Mouse (Mus musculus): ENCODE results near the gene Ccdc84. TPM values are rescaled to one million over a fixed set of nuclear protein-coding genes. Genes with fewer than 3 reads are reported as not detected.
"Not testable (repeated sequence)": the region's sequence is repeated elsewhere in the genome, so short reads cannot be mapped to it uniquely, and the experiment has no call there.

The Ccdc84 gene
- total RNA-seq (2021), result 10 to 100 TPM; 20.7 to 22.4 TPM
- long read RNA-seq, partial matches to known transcripts, result 1 of 13 reads
- long read RNA-seq, other reads (novel, unspliced or antisense), result 11 of 13 reads

- no peak for DNase-seq (ENCODE audit: low spot score in 2 of 2)
These were observed at the start of gene Ccdc84 for GRCm38 (mm10) chr9:44418519-44419385. Ccdc84 (minus strand) TSS chr9:44418569.

- DNase-seq (ENCODE audit: low spot score in 2 of 2), result no peak
These were observed 43.6 kb upstream of the Ccdc84 start for GRCm38 (mm10) chr9:44461950-44462349.

DNA sequence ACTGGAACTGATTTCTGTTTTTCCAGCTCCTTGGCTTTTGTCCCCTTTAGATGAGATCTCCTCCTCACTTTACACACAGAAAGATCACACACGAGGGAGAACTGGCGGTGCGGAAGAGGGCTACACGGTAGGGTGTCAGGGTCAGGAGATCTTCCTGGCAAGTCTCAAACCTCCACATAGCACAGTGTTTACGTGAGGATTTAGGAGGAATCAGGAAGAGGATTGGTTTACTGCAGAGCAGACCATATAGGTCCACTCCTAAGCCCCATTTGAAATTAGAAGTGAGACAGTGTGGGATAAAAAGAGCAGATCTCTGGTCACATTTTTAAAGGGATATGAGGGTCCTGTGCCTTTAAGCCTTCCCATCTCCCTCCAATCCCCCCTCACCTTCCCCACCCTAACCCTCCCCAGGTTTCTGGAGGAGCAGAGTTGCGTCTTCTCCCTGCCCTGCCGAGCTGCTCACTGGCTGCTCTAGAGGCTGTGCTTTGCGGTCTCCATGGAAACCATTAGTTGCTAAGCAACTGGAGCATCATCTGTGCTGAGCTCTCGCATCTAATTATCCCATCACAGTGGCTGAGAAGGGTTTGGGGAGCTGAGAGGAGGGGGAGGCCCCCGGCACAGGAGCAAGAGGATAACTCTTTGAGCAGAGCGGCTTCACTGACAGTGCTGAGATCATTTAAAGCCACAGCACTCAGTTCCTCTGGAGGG, 38.8 kb upstream of the Ccdc84 start:
- peak; percentile 80 to 83 for DNase-seq (ENCODE audit: low spot score in 2 of 2)

DNA sequence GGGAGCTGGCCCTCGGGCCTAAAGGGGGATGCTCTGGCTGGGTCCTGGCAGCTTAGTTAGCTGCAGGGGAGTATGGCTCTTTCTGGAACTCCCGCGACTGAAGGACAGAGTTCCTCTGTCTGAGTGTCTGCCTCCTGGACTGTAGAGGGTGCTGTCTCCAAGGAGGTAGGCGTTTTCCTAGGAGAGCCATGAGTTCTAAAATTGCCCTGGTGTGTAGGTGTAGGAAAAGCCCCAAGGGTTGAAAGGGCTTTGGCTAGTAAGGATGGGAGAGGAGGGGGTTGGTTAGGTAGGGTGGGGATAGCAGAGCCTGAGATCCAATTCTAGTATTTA, 36.5 kb upstream of the Ccdc84 start, which contains the start of gene Upk2:
Upk2 (minus strand) TSS at position 86 of the 330 bp plus-strand sequence.
- peak in 1 of 2 experiments; percentile 10 for DNase-seq (ENCODE audit: low spot score in 2 of 2)

GRCm38 (mm10) chr9:44454132-44454890, 35.9 kb upstream of the Ccdc84 start:
- peak; percentile 94 to 95 for DNase-seq (ENCODE audit: low spot score in 2 of 2)

GRCm38 (mm10) chr9:44450387-44450786, 32.0 kb upstream of the Ccdc84 start:
- DNase-seq (ENCODE audit: low spot score in 2 of 2), result no peak

GRCm38 (mm10) chr9:44444402-44445025, 26.1 kb upstream of the Ccdc84 start:
- not testable (repeated sequence) for DNase-seq (ENCODE audit: low spot score in 2 of 2)

- no peak for DNase-seq (ENCODE audit: low spot score in 2 of 2)
These were observed 22.6 kb upstream of the Ccdc84 start, which contains the start of gene Foxr1 for GRCm38 (mm10) chr9:44440961-44441360. Foxr1 (minus strand) TSS chr9:44441136.

- DNase-seq (ENCODE audit: low spot score in 2 of 2), result no peak
These were observed 17.4 kb upstream of the Ccdc84 start for GRCm38 (mm10) chr9:44435747-44436146.

DNA sequence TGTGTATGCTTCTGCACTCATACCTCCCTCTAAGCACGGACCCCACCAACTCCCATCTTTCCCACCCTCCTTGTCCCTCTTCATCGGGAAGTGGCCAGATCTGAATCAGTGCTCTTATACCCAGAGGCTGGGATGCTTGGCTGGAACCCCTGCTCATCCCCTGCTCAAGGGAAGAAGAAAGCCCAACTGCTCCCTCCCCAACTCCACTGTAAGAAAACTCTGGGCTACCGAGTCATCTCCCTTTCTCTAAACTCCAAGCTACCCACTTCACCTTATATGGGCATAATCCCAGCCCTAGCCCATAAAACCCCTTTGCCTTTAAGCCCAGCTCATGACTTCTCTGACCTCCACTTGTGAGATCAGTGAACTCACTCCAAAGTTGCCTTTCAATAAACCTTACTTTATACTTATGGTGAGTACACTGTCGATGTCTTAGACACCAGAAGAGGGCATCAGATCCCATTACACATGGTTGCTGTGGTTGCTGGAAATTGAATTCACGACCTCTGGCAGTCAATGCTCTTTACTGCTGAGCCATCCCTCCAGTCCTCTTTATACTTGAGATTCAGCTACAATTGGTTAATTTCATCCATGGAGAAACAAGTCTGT, 14.3 kb upstream of the Ccdc84 start:
- DNase-seq (ENCODE audit: low spot score in 2 of 2), result no peak

DNA sequence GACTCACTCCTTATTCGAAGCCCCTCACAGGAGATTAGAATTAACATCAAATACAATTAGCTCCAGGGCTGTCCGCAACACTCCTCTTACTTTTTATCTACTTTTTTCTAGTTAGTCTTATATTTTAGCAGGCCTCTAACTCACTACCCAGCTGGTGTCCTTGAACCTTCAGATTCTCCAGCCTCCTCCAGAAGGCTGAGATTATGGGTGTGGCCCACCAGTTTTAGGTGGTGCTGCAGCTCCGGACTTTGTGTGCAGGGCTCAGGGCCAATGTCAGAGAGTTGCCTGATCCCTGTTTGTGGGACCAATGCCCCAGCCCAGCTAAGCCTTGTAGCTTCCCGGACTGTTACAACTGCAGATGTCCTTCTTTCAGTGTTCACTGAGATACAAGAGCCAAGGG, 5.2 kb upstream of the Ccdc84 start:
- no peak for DNase-seq (ENCODE audit: low spot score in 2 of 2)

- DNase-seq (ENCODE audit: low spot score in 2 of 2), result no peak
These were observed 2.0 kb upstream of the Ccdc84 start for GRCm38 (mm10) chr9:44420280-44420898.

GRCm38 (mm10) chr9:44419730-44420129, 1.4 kb upstream of the Ccdc84 start:
- DNase-seq (ENCODE audit: low spot score in 2 of 2), result not testable (repeated sequence)

DNA sequence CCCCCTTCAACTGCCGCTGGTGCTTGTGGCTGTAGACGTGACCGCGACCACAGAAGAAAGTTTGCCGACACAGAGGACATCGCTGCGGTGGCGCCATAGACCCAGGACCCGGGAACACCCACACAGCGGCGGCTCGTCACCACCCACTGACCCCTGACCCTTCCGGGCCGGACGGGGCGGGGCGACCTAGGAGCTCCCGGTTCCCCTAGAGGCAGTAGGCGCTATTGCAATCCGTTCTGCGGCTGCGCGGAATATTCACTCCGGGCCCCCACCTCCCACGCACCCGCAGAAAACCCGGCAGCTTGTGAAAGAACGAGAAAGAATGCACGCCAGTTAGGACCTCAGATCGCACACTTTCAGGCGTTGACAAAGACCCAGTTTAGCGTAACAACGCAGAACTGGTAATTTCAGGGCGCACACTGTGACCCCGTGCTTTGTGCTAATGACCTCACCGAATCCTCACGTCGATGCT, 441 bp downstream of the Ccdc84 start:
- DNase-seq (ENCODE audit: low spot score in 2 of 2), result peak; percentile 98

GRCm38 (mm10) chr9:44417156-44417891, 1.0 kb downstream of the Ccdc84 start:
- no peak for DNase-seq (ENCODE audit: low spot score in 2 of 2)

- DNase-seq (ENCODE audit: low spot score in 2 of 2), result no peak
These were observed 5.6 kb downstream of the Ccdc84 start for GRCm38 (mm10) chr9:44412781-44413180.

DNA sequence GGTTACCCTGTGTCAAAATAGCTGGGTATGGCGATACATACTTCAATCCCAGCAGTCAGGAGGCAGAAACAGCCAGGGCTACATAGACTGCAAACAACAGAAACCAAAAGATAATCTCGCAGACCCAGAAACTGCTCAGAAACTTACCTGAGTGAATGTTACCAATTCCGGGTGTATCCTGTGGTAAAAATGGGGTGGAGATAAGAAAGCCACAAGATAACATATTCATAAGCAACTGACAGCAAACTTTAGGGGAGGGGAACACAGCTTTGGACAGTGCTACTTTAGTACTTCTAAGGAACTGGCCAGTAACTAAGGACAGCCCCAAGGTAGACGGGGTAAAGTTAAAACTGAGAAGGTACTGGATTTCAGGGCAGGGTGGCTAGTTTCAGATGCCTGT, 6.1 kb downstream of the Ccdc84 start:
- no peak for DNase-seq (ENCODE audit: low spot score in 2 of 2)

DNA sequence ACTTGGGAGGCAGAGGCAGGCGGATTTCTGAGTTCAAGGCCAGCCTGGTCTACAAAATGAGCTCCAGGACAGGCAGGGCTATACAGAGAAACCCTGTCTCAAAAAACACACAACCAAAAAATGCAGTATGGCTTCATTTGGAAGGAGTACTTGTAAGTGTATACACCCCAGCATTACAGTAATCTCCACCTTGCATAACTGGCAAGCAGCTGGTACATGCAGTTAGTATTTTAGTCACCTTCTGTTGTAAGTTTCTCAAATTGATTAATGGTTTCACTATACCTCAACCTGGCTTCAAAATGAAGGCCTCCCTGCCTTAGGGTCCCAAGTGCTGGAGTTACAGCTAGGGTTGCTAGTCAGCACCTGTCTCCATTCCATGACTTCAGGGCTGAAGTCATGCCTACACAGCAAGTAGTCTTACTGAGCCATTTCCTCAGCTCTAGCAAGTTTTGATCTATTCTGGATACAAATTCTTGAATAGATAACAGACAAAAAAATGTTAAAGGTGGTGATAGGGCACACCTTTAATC, 6.7 kb downstream of the Ccdc84 start:
- no peak for DNase-seq (ENCODE audit: low spot score in 2 of 2)
